Mouse (Mus musculus) neural tube, postnatal 0 days (tissue): ENCODE results near the gene Kcnj9. TPM values are rescaled to one million over a fixed set of nuclear protein-coding genes. Genes with fewer than 3 reads are reported as not detected.

ENCODE experiments used
- polyA plus RNA-seq: library from polyadenylated mRNA; unstranded; fragments of >200 nt; fragmentation: Nextera tagmentation; extraction: Ambion mirVana; gene quantifications from 2 replicates; pipeline ENCODE4 v1.2.1, GENCODE M21; 2015

The Kcnj9 gene
- polyA plus RNA-seq = 4.0 and 5.0 TPM in 2 replicates

DNA sequence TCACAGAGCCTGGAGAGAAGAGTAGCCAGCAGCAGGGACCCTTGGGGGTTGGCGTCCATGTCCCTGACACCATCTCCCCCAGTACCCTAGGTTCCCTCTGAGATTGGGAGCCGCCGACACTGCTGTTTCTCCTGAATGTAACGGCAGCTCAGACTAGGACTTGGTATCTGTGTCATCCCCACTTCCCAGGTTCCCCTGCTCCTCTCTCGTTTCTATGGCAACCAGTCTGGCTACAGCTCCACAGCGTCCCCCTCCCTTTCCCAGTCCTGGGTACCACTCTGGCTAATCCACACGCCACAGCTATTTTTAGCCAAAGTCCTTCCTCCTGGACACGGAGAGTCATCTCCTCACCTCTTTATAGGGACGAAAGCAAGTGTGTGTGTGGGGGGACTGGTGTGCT is at the start of gene Kcnj9:
TSS of gene Kcnj9 (minus strand) at position 188 of the 400 bp plus-strand sequence.

DNA sequence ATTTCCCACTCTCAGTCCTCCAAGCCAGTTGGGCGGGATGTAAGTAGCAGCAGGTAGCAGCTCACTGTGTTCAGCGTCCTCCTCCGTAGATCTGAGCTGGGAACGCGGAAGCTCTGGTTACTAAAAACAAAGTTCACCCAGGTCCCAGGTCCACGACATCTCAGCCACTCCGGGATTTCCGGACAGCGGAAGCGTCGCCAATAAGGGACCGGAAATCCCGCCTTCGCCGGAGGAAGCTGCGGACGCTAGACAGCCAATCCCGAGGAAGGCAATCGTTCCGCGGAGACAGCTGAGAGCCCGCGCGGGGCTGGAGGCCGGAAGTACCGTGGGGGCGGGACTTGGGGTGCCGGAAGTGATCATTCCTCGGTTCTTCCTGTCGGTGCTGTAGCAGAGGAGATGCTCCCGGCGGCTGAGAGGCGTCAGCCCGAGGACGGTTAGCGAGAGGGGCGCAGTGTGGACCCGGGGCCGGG is 47.1 kb upstream of the Kcnj9 start, which contains the start of gene Pigm:
TSS of gene Pigm (plus strand) at position 349 of the 470 bp plus-strand sequence.

DNA sequence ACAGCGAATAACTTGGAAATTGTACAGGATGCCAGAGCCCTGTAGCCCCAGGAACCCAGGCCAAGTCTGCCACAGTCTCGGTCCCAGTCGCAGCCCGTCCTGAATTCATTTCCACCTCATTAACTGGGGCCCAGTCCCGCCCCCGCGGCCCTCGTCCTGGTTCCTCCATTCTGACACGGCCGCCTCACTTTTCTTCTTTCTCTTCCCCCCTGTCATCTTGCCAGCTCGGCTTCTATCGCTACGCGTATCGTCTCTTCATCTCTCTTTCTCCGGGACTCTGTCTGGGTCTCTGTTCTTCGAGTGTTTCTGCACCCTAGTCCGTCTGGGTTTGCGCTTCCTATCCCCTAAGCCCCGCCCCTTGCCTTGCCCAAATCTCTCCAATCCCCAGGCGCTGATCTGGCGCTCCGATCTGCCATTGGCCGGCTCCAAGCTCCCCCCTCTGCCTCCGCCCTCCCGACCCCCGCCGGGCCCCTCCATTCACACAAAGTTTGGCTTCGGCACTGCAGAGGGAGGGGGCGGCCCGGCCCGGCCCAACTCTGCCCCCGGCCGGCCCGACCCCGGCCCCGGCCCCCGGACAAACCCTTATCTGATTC is 11.7 kb upstream of the Kcnj9 start, which contains the start of gene Kcnj10:
TSS of gene Kcnj10 (plus strand) at position 482 of the 593 bp plus-strand sequence.

DNA sequence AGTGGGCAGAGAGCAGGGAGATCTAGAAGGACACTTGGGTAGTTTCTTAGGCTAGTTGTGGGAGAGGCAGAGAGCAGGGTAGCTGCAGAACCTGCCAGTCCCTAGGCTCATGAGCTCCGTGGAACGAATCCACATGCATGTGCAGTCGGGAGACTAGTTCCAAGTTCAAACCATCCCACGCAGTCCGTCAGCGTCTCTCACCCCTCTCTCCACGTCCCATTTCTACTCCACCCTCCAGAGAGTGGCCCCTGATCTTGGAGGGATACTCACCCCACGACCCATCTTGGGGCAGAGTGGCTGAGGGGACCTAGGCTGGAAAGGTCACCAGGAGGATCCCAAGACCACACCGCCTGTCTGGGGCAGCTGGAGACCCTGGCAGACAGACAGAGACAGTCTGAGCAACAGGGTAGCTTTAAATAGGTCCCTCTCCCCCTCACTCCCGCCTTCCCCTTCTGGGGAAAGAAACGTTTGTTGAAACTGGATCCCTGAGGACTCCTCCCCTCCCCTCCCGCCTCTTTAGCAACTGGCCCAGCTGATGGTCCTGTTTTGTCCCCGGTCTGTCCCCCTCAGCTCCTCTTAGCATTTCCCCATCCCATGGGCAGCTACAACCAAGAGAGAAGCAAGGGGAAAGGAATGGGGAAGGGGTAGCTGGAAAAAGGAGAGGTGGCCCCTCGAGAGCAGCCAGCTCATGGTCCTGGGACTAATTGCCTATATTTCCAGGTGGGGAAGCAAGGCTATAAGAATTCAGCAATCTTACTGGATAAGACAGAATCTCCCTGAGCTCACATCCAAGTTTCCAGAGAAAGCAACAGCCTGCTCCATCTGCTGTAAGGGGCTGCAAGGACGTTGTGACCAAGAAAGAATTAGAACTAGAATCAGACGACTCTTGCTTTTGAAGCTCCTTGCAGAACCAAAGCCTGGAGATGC is 31.2 kb downstream of the Kcnj9 start, which contains the start of gene Atp1a2:
TSS of gene Atp1a2 (minus strand) at position 454 of the 927 bp plus-strand sequence.

Other genes starting within 250 kb of the Kcnj9 start
- 110 and 122 TPM in 2 replicates for gene Copa, start 246.8 kb downstream of the Kcnj9 start, polyA plus RNA-seq
- gene Ncstn, start 246.5 kb downstream of the Kcnj9 start, polyA plus RNA-seq = 86.3 and 89.9 TPM in 2 replicates
- 135 and 145 TPM in 2 replicates for gene Pex19, start 202.6 kb downstream of the Kcnj9 start, polyA plus RNA-seq
- gene Dcaf8, start 181.2 kb downstream of the Kcnj9 start, polyA plus RNA-seq = 74.8 and 76.1 TPM in 2 replicates
- gene Pea15a, start 122.5 kb downstream of the Kcnj9 start, polyA plus RNA-seq = 422 and 475 TPM in 2 replicates
- gene Casq1, start 109.5 kb downstream of the Kcnj9 start, polyA plus RNA-seq = 1.4 and 1.8 TPM in 2 replicates
- gene Atp1a4, start 70.9 kb downstream of the Kcnj9 start, polyA plus RNA-seq = 0.04 TPM in 1 of 2 replicates, not detected in the other
- gene Igsf8, start 67.7 kb downstream of the Kcnj9 start, polyA plus RNA-seq = 101 and 117 TPM in 2 replicates
- 146 and 149 TPM in 2 replicates for gene Atp1a2, start 31.3 kb downstream of the Kcnj9 start, polyA plus RNA-seq
- gene Kcnj10, start 11.9 kb upstream of the Kcnj9 start, polyA plus RNA-seq = 7.6 and 8.6 TPM in 2 replicates
- 3.2 and 3.4 TPM in 2 replicates for gene Pigm, start 47.2 kb upstream of the Kcnj9 start, polyA plus RNA-seq
- 0.53 and 0.75 TPM in 2 replicates for gene Slamf9, start 146.0 kb upstream of the Kcnj9 start, polyA plus RNA-seq
- 10.1 and 13.0 TPM in 2 replicates for gene Igsf9, start 152.5 kb upstream of the Kcnj9 start, polyA plus RNA-seq
- gene Tagln2, start 170.7 kb upstream of the Kcnj9 start, polyA plus RNA-seq = 120 and 130 TPM in 2 replicates
- 3.4 and 4.2 TPM in 2 replicates for gene Cfap45, start 191.5 kb upstream of the Kcnj9 start, polyA plus RNA-seq
- gene Vsig8, start 226.6 kb upstream of the Kcnj9 start, polyA plus RNA-seq = 3.5 and 4.2 TPM in 2 replicates